Mouse (Mus musculus) megakaryocyte-erythroid progenitor cell, adult 5-6 weeks (primary cell): ENCODE data around the gene Cd6. TPM values are rescaled to one million over a fixed set of nuclear protein-coding genes. Genes with fewer than 3 reads are reported as not detected.

ENCODE experiments used
- ATAC-seq: replicated peaks from 2 replicates; pipeline ENCODE4 v1.8.0; 2016; ENCODE audit warnings: mild to moderate bottlenecking, inconsistent platforms; ENCODE audit not compliant: severe bottlenecking, poor library complexity, low FRiP score, low TSS enrichment
- total RNA-seq, 2 experiments: library from RNA; stranded (forward) in 1 of 2; stranded (reverse) in 1 of 2; fragments of 200-1000, 215-1000 nt in 1 of 2; fragments of >200 nt in 1 of 2; fragmentation: Nextera tagmentation in 1 of 2; gene quantifications; 2 replicates each; pipeline ENCODE4 v1.2.3; 2014 to 2017

The Cd6 gene
- total RNA-seq, 2 experiments from 2014 or later = 3.2 TPM; not detected in 1

DNA sequence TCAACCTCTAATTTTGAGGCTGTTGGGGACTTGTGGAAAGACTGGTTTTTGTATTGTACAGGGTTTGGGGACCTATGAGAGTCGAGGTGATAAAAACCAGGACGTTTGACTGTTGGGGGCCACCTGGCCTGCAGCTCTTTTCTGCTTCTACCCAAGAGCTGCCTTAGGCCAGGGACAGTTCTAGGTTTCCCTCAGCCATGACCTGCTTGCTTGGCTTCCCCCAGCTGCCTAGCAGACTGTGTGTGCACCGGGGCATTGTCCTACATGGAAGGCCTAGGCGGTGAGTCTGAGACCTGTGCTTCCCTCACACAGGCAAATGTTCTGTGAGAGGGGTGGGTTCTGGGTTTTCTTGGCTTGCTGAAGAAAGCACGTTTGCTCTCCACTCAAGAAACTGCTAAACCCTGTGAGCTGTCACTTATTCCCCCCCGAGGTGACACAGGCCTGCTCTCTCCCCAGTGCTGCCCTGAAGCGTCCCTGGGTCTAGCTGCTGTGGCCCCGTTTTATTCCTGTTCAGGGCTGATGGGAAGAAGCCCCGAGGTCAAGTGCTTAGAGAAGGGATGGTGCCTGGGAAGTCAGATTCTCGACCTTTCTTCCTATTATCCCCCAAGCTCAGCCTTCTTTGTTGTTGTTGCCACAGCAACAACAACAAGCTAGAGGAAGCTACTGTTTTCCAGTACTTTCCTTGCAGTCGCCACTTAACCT lies 81.3 kb downstream of the Cd6 start:
- no peak for ATAC-seq

DNA sequence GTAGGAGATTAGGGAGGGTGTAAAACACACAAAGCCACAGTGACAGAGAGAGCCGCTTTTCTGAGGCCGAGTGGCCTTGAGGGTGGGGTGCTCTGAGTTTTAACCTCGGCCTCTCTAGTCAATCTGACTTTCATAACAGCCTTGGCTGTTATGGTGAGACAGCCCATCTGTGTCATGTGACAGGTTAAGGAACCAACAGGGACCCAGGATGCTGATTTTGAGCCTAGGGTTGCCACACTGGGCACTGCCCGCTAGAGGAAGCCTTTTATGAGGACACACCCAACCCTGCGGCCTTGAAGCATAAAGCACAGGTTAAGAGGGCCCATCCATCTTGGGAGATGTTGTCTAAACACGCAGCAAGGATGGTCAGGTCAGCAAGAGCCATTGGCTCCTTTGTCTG lies 82.1 kb downstream of the Cd6 start:
- no peak for ATAC-seq

GRCm38 (mm10) chr19:10747182-10747581 lies 82.7 kb downstream of the Cd6 start:
- no peak for ATAC-seq

DNA sequence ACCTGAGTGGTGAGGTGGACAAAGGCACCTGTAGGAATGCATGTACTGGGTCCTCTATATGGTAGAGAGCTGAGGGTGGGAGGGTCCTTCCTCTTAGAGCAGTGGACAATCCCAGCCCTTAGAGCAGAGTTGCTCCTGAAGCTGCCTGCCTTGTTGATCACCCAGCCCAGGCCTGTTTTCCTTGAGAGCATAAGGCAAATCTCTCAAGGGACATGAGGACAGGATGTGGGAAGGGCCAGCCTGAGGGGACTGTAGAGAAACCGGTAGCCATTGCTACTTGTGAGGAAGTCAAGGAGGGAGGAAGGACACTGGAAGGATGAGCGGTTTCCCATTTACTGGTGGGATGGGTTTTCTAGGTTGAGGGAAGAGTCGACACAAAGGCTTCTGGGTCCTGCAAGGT lies 87.3 kb downstream of the Cd6 start:
- ATAC-seq = no peak

DNA sequence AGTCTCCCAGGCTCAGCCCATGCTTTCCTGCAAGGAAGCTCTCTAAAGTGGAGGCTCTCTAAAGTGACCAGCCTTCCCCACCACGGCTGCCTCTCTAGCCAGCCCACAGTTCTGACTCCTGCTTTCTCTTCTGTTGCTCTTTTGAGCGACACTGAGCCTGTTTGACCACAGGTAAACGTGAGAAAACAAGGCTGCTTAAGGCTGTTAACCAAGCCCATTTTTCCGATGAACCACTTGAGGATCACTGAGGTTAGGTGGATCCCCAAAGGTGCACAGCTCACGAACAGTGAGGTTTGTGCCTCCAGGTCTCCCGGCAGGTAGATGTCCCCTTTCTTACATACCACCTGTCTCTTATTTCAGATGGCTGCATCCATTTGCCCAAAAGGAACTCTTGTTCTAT lies 87.7 kb downstream of the Cd6 start:
- no peak for ATAC-seq

- no peak for ATAC-seq
These were observed 89.0 kb downstream of the Cd6 start for GRCm38 (mm10) chr19:10740641-10741440.

DNA sequence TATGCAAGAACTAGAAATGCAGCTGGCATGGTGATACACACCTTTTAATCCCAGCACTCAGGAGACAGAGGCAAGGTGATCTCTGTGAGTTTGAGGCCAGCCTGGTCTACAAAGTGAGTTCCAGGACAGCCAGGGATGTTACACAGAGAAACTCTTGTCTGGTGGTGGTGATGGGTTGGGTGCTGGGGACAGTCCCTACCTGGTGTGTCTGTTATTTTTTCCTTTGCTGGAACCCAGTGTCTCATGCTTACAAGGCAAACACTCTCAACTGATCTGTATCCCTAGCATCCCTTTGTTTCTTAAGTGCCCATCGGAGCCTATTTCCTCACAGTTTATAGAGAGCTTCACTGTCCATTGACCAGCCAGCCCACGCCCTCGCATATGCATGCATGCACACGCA lies 89.9 kb downstream of the Cd6 start:
- no peak for ATAC-seq

Other genes starting within 250 kb of the Cd6 start
- gene Ddb1, start 224.7 kb downstream of the Cd6 start, total RNA-seq (2014; fragmentation: Nextera tagmentation) = 229 and 288 TPM in 2 replicates
- gene Ddb1, start 224.7 kb downstream of the Cd6 start, total RNA-seq (2017) = 535 and 656 TPM in 2 replicates
- gene Tkfc, start 224.4 kb downstream of the Cd6 start, total RNA-seq (2014; fragmentation: Nextera tagmentation) = 9.0 and 9.6 TPM in 2 replicates
- 1.9 and 4.2 TPM in 2 replicates for gene Tkfc, start 224.4 kb downstream of the Cd6 start, total RNA-seq (2017)
- gene Vwce, start 195.8 kb downstream of the Cd6 start, total RNA-seq (2014; fragmentation: Nextera tagmentation) = 0.90 and 0.99 TPM in 2 replicates
- not detected in 2 replicates for gene Vwce, start 195.8 kb downstream of the Cd6 start, total RNA-seq (2017)
- not detected in 2 replicates for gene Pga5, start 152.0 kb downstream of the Cd6 start, total RNA-seq (2014; fragmentation: Nextera tagmentation)
- gene Pga5, start 152.0 kb downstream of the Cd6 start, total RNA-seq (2017) = not detected in 2 replicates
- 18.3 and 20.2 TPM in 2 replicates for gene Vps37c, start 141.3 kb downstream of the Cd6 start, total RNA-seq (2014; fragmentation: Nextera tagmentation)
- 6.9 and 7.8 TPM in 2 replicates for gene Vps37c, start 141.3 kb downstream of the Cd6 start, total RNA-seq (2017)
- 3.2 and 3.7 TPM in 2 replicates for gene Cd5, start 91.1 kb downstream of the Cd6 start, total RNA-seq (2014; fragmentation: Nextera tagmentation)
- gene Cd5, start 91.1 kb downstream of the Cd6 start, total RNA-seq (2017) = not detected in 2 replicates
- gene Slc15a3, start 9.7 kb upstream of the Cd6 start, total RNA-seq (2014; fragmentation: Nextera tagmentation) = 0.50 and 0.99 TPM in 2 replicates
- 0.56 TPM in 1 of 2 replicates, not detected in the other for gene Slc15a3, start 9.7 kb upstream of the Cd6 start, total RNA-seq (2017)
- 0.10 and 2.4 TPM in 2 replicates for gene Tmem132a, start 39.9 kb upstream of the Cd6 start, total RNA-seq (2014; fragmentation: Nextera tagmentation)
- 0.23 and 0.56 TPM in 2 replicates for gene Tmem132a, start 39.9 kb upstream of the Cd6 start, total RNA-seq (2017)
- gene Tmem109, start 51.9 kb upstream of the Cd6 start, total RNA-seq (2014; fragmentation: Nextera tagmentation) = 23.4 and 41.0 TPM in 2 replicates
- gene Tmem109, start 51.9 kb upstream of the Cd6 start, total RNA-seq (2017) = 11.1 and 21.7 TPM in 2 replicates
- gene Prpf19, start 65.2 kb upstream of the Cd6 start, total RNA-seq (2014; fragmentation: Nextera tagmentation) = 148 and 173 TPM in 2 replicates
- gene Prpf19, start 65.2 kb upstream of the Cd6 start, total RNA-seq (2017) = 145 and 393 TPM in 2 replicates
- gene Zp1, start 90.6 kb upstream of the Cd6 start, total RNA-seq (2014; fragmentation: Nextera tagmentation) = not detected in 2 replicates
- gene Zp1, start 90.6 kb upstream of the Cd6 start, total RNA-seq (2017) = not detected in 2 replicates
- gene Ptgdr2, start 107.1 kb upstream of the Cd6 start, total RNA-seq (2014; fragmentation: Nextera tagmentation) = not detected in 2 replicates
- not detected in 2 replicates for gene Ptgdr2, start 107.1 kb upstream of the Cd6 start, total RNA-seq (2017)
- 24.8 and 30.6 TPM in 2 replicates for gene Ccdc86, start 119.2 kb upstream of the Cd6 start, total RNA-seq (2014; fragmentation: Nextera tagmentation)
- gene Ccdc86, start 119.2 kb upstream of the Cd6 start, total RNA-seq (2017) = 21.0 and 26.2 TPM in 2 replicates
- not detected in 2 replicates for gene Ms4a10, start 144.6 kb upstream of the Cd6 start, total RNA-seq (2014; fragmentation: Nextera tagmentation)
- not detected in 2 replicates for gene Ms4a10, start 144.6 kb upstream of the Cd6 start, total RNA-seq (2017)
- gene Ms4a15, start 163.2 kb upstream of the Cd6 start, total RNA-seq (2014; fragmentation: Nextera tagmentation) = not detected in 2 replicates
- not detected in 2 replicates for gene Ms4a15, start 163.2 kb upstream of the Cd6 start, total RNA-seq (2017)
- not detected in 2 replicates for gene Ms4a18, start 188.0 kb upstream of the Cd6 start, total RNA-seq (2014; fragmentation: Nextera tagmentation)
- not detected in 2 replicates for gene Ms4a18, start 188.0 kb upstream of the Cd6 start, total RNA-seq (2017)